Mouse (Mus musculus): ENCODE results near the gene Hils1.
A peak's percentile ranks its signal among the peaks of the same experiment; 100 is the strongest.

DNA sequence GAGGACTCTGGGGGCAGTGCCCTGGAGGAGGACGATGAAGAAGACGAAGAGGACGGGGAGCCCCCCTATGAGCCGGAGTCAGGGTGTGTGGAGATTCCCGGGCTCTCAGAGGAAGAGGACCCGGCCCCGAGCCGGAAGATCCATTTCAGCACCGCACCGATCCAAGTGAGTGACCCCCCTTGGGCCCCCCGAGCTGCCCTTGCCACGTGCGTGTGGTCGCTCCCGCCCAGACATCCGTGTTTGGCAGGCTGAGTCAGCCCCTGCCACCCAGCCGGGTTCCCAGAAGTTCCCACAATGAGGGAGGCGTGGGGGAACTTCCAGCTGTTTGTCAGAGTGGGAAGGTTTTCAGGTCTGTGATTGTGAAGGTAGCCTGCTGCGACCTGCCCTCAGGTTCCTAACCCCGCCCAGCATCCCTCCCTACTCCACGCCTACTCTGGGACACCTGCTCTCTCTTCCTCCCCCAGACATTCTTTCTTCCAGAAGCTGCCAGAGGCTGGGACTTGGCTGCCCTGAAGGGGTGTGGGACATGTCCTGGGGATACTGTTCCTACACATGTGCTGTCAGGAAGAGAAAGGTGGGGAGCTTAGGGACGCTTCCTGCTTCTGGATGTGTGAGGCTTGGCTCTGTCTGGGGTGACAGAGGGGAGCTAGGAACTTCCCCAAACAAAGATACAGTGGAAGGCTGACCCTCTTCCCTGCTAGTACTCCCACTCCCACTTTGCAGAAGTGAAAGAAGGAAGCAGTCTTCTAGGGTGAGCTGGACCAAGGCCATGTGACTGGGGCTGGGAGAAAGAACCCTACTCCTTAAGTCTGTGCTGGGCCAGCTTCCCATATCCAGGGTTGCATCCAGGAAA, 25.6 kb downstream of the Hils1 start:
- TF ChIP-seq CTCF (IDR thresholded peaks at IDR 0.05; ENCODE audit: insufficient read depth, low read depth, low read length) (no peak), POLR2A (IDR thresholded peaks at IDR 0.05; ENCODE audit: insufficient read depth, low read depth, low read length) (0 out of 2 replicates have a peak, but pooled peaks have one; percentile 16)

All from olfactory bulb, adult 2 months (tissue).